Mouse (Mus musculus) kidney, postnatal 0 days (tissue): ENCODE data around the gene Ush1c. TPM values are rescaled to one million over a fixed set of nuclear protein-coding genes. Genes with fewer than 3 reads are reported as not detected.

ENCODE experiments used
- ATAC-seq: fragments of 200-750 bp; cut with Nextera tagmentation; replicated peaks from 2 replicates; pipeline ENCODE4 v1.8.0; 2017; ENCODE audit warnings: low read depth, moderate number of reproducible peaks, moderate TSS enrichment, moderate library complexity; ENCODE audit not compliant: low FRiP score
- DNase-seq: peaks from one replicate; pipeline ENCODE4 v3.0.0-alpha.2; 2016; ENCODE audit warnings: low spot score
- H3K27ac ChIP-seq: fragments of 300-500 bp; sonication (generic); 2 replicates; pipeline ENCODE4 v1.5.1; 2014; ENCODE audit warnings: mild to moderate bottlenecking
- H3K27me3 ChIP-seq: fragments of 300-500 bp; sonication (generic); 2 replicates; pipeline ENCODE4 v1.6.1; 2014; ENCODE audit warnings: low read length, mixed read lengths; ENCODE audit not compliant: insufficient read depth
- H3K36me3 ChIP-seq: fragments of 300-500 bp; sonication (generic); 2 replicates; pipeline ENCODE4 v1.6.1; 2014; ENCODE audit warnings: low read length, mixed read lengths; ENCODE audit not compliant: insufficient read depth
- H3K4me1 ChIP-seq: fragments of 300-500 bp; sonication (generic); replicated peaks from 2 replicates; pipeline ENCODE4 v1.6.1; 2014; ENCODE audit warnings: antibody characterized with exemption, low read length, mixed read lengths; ENCODE audit not compliant: insufficient read depth
- H3K4me2 ChIP-seq: fragments of 300-500 bp; sonication (generic); 2 replicates; pipeline ENCODE4 v1.6.1; 2014; ENCODE audit warnings: mild to moderate bottlenecking, low read length, moderate library complexity, mixed read lengths
- H3K4me3 ChIP-seq: fragments of 300-500 bp; sonication (generic); replicated peaks from 2 replicates; pipeline ENCODE4 v1.5.1; 2014; ENCODE audit warnings: low read depth, low read length
- H3K9ac ChIP-seq: fragments of 300-500 bp; sonication (generic); 2 replicates; pipeline ENCODE4 v1.6.1; 2014; ENCODE audit warnings: low read depth, low read length
- H3K9me3 ChIP-seq: fragments of 300-500 bp; sonication (generic); replicated peaks from 2 replicates; pipeline ENCODE4 v1.6.1; 2016; ENCODE audit warnings: low read length, inconsistent platforms, mixed read lengths
- CTCF ChIP-seq: IDR thresholded peaks from 2 replicates; pipeline ENCODE4 v1.5.1; 2016; ENCODE audit warnings: antibody characterized with exemption, low read depth, mild to moderate bottlenecking, moderate library complexity
- WGBS: fragments of 180-500 bp; shearing (Covaris S2); extraction: QIAGEN DNeasy Blood & Tissue Kit; methylation state at CpG from one replicate; pipeline ENCODE4 v1.1.7; 2014; 5-methylcytosine and 5-hydroxymethylcytosine counted together
- polyA plus RNA-seq: library from polyadenylated mRNA; unstranded; fragments of >200 nt; fragmentation: Nextera tagmentation; extraction: Ambion mirVana; gene quantifications from 2 replicates; pipeline ENCODE4 v1.2.1, GENCODE M21; 2015

The Ush1c gene
- polyA plus RNA-seq, 1 experiment from 2014 or later: 36.8 TPM

DNA sequence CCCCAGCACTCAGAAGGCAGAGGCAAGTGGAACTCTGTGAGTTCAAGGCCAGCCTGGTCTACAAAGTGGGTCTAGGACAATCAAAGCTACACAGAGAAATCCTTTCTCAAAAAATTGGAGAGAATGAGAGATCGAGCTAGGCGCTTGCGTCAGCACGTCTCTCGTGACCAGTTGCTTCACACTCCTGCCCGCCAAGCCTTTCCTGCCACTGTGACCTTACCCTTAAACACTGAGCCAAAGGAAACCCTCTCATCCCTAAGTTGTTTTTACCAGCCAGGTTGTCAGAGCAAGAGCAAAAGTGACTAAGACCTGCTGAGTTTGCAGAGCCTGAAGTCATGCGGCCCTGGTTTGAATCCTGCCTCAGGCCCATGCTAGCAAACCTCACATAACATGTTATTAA lies 70.4 kb downstream of the Ush1c start:
- no peak for DNase-seq
- Histone ChIP-seq H3K36me3 (no peaks in the 10 kb centered on the region), H3K9ac (no peak overlapping the region), H3K27ac (no peak overlapping the region), H3K4me1 (no peaks in the 10 kb centered on the region), H3K27me3 (no peaks in the 10 kb centered on the region), H3K4me3 (no peak overlapping the region), H3K9me3 (no peaks in the 10 kb centered on the region), H3K4me2 (no peak overlapping the region)
- no peak for ATAC-seq
- WGBS: 91% methylated on average over 7 of the region's 7 CpGs
- no peak for TF ChIP-seq CTCF

DNA sequence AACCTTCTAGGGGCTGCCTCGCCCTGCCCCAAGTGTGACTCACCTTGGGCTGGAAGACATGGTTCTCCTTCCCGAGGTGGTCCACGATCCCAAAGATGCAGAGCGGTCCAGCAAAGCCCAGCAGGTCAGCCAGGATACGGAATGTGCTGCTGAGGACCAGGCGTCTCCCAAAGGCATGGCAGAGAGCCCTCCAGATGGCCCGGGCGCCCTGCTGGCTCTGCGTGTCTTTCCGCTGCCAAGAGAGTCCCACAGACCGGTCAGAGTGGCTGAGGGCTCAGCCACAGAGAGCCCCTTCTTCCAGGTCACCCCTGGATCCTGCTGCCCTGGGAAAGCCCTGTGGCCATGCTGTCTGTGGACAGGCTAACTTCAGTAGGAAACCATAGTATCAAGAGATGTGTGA lies 72.4 kb downstream of the Ush1c start:
- no peak for TF ChIP-seq CTCF
- DNase-seq: no peak
- H3K27ac ChIP-seq: no peak overlapping the region

DNA sequence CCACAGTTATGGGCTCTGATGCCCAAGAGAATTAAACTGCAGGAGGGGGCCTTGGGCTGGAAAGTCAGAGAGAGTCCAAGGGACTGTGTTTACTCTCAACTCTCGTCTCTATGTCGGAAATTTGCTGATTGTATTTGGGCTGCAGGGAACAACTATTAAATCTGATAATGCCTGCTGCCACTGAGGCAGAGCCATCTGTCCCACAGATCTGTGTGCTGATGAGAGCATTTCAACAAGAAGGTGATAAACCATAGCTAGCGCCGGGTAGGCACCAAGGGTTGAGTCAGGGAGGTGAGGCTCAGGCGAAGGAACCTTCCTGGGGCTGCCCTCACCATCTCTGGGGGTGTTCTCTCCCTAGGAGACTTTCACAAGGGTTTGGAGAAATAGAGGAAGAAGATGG lies 75.6 kb downstream of the Ush1c start:
- Histone ChIP-seq H3K4me3 (no peak overlapping the region), H3K9ac (no peak overlapping the region), H3K27ac (no peak overlapping the region), H3K27me3 (no peaks in the 10 kb centered on the region), H3K9me3 (no peaks in the 10 kb centered on the region), H3K4me1 (no peaks in the 10 kb centered on the region), H3K4me2 (no peak overlapping the region), H3K36me3 (no peaks in the 10 kb centered on the region)
- WGBS: 69% methylated on average over 5 of the region's 5 CpGs
- no peak for DNase-seq
- TF ChIP-seq CTCF: no peak
- ATAC-seq: no peak

More for the DNA sequence above, 72.4 kb downstream of the Ush1c start:
- Histone ChIP-seq H3K4me1 (no peaks in the 10 kb centered on the region), H3K4me2 (no peak overlapping the region), H3K36me3 (no peaks in the 10 kb centered on the region), H3K9ac (no peak overlapping the region), H3K9me3 (no peaks in the 10 kb centered on the region), H3K4me3 (no peak overlapping the region), H3K27me3 (no peaks in the 10 kb centered on the region)
- no peak for ATAC-seq
- 94% methylated on average over 11 of the region's 11 CpGs for WGBS

DNA sequence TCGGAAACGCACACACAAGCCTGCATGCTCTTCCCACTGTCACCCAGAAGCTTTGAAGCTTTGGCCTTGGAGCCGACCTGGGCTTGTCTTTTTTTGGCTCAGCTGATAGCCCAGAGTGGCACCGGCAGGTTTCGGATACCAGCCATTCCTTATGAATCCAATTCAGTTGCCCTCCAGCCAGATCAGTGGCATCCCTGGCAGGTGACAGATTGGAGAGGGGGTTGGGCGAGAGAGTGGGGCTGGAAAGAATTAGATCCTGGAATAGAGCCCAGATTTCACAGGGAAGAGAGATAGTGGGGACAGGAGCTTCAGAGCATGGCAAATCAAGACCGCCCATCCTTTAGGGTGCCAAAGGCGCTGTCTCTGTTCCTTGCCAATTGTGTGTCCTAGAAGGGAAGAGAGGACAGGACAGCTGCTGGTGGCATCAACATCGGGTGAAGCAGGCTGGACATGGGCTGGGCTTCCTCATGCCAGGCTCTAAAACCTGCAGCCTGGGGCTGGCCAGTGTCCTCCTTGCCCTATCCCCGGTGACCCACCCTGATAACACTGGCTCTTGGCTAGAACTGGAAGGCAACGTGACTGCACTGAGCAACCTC lies 76.1 kb downstream of the Ush1c start:
- H3K27me3 ChIP-seq: no peaks in the 10 kb centered on the region
- no peak overlapping the region for H3K9ac ChIP-seq
- H3K4me3 ChIP-seq: no peak overlapping the region
- ATAC-seq (no peak), DNase-seq (no peak)
- WGBS: 78% methylated on average over 11 of the region's 11 CpGs
- TF ChIP-seq CTCF: no peak
- no peaks in the 10 kb centered on the region for H3K36me3 ChIP-seq
- H3K4me1 ChIP-seq: no peaks in the 10 kb centered on the region
- no peak overlapping the region for H3K4me2 ChIP-seq
- H3K27ac ChIP-seq: no peak overlapping the region
- no peaks in the 10 kb centered on the region for H3K9me3 ChIP-seq

DNA sequence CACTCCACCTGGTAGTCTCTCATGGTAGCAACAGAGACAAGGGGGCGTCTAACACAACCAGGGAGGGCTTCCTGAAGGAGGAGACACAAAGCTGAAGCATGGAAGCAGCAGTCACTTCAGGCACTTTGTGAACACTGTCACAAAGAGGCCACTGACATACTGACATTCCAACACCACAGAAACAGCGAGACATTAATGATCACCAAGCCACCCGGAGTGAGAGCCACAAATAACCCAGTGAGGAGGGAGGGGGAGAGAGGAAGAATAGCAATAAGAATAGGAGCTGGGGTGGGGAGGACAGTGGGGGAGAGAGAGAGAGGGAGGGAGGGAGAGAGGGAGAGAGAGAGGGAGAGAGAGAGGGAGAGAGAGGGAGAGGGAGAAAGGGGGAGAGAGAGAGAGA lies 76.7 kb downstream of the Ush1c start:
- Histone ChIP-seq H3K4me2 (no peak overlapping the region), H3K4me1 (no peaks in the 10 kb centered on the region), H3K9me3 (no peaks in the 10 kb centered on the region), H3K27me3 (no peaks in the 10 kb centered on the region), H3K27ac (no peak overlapping the region), H3K36me3 (no peaks in the 10 kb centered on the region), H3K9ac (no peak overlapping the region), H3K4me3 (no peak overlapping the region)
- no peak for TF ChIP-seq CTCF
- DNase-seq (no peak), ATAC-seq (no peak)
- 33% methylated on average over 3 of the region's 3 CpGs for WGBS

DNA sequence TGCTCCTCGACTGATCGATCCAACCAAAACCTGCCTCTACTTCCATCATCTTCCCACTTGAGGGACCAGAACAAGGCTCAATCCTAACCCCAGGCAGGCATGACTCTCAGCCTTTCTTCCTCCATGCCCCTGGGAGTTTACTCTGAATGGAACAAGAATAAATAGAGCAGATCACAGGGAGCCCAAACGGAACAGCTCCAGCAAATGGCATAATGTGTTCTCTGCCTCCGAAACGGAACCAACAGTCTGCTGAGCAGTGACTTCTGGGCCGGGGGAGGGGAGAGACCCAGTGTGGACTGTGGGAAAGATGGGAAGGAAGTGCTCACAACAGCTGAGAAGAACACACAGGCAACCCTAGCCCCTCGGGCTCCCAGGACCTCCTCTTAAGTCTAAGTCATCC lies 80.6 kb downstream of the Ush1c start:
- no peak overlapping the region for H3K27ac ChIP-seq
- no peak overlapping the region for H3K4me3 ChIP-seq
- no peaks in the 10 kb centered on the region for H3K36me3 ChIP-seq
- DNase-seq: no peak
- no peaks in the 10 kb centered on the region for H3K4me1 ChIP-seq
- ATAC-seq: no peak
- no peaks in the 10 kb centered on the region for H3K9me3 ChIP-seq
- TF ChIP-seq CTCF: no peak
- no peak overlapping the region for H3K9ac ChIP-seq
- H3K4me2 ChIP-seq: no peak overlapping the region
- WGBS: 68% methylated on average over 7 of the region's 7 CpGs
- H3K27me3 ChIP-seq: no peaks in the 10 kb centered on the region
